10 mouse cellular contexts compared by ENCODE assay signal in genomic region chr7:141611711-141612370, GRCm38 (mm10). TPM values are rescaled to one million over a fixed set of nuclear protein-coding genes. Genes with fewer than 3 reads are reported as not detected.
DNase-seq lines count a peak whose midpoint lies in the region; ATAC-seq and TF ChIP-seq lines count a peak whose summit lies in the region.
"Had no signal": no experiment of that assay in that cellular context is flagged by ENCODE, and none has a peak within 500 bp of the region (broad histone marks: within the 10 kb centered on the region; RNA-seq: fewer than 3 reads in every experiment).

No protein-coding gene starts in this region.

- H3K27ac ChIP-seq in layer of hippocampus, adult 2 months, result peak overlapping the region; percentile 3; the same call in 1 of the 2 replicates
- no peak overlapping the region for H3K27ac ChIP-seq in forebrain, embryonic 14.5 days (ENCODE audit: low read depth, low read length)
- H3K27ac ChIP-seq: embryonic facial prominence, embryonic 12.5 days had no signal

- peaks cover 71% of the 10 kb centered on the region for H3K36me3 ChIP-seq in forebrain, embryonic 14.5 days (ENCODE audit: control insufficient read depth, insufficient read depth, low read length)

- H3K4me3 ChIP-seq in layer of hippocampus, adult 2 months, result no peak overlapping the region
- H3K4me3 ChIP-seq in forebrain, embryonic 14.5 days (ENCODE audit: low read depth, low read length), result no peak overlapping the region
- H3K4me3 ChIP-seq: embryonic facial prominence, embryonic 12.5 days had no signal

- no peak for ATAC-seq in forebrain, embryonic 14.5 days

- 85% methylated on average over 8 of the region's 8 CpGs for WGBS in forebrain, embryonic 14.5 days

- H3K9ac ChIP-seq in forebrain, embryonic 14.5 days (ENCODE audit: low read length), result no peak overlapping the region
- H3K9ac ChIP-seq: embryonic facial prominence, embryonic 12.5 days had no signal

- H3K27me3 ChIP-seq in forebrain, embryonic 14.5 days (replicated peaks; ENCODE audit: control insufficient read depth, insufficient read depth, low read length), result no peaks in the 10 kb centered on the region
- H3K27me3 ChIP-seq: embryonic facial prominence, embryonic 12.5 days had no signal

- intact Hi-C loops in heart, postnatal 36 days (cut with DNase I), result loop anchor here (2.0 kb wide), 1 partner anchor 49 kb away; the partner anchor contains the start of gene Ap2a2

- TF ChIP-seq CTCF in layer of hippocampus, adult 2 months (conservative IDR thresholded peaks at IDR 0.05), result no peak

- no peak overlapping the region for H3K4me2 ChIP-seq in forebrain, embryonic 14.5 days (ENCODE audit: low read length)
- H3K4me2 ChIP-seq: embryonic facial prominence, embryonic 12.5 days had no signal

- H3K4me1 ChIP-seq in forebrain, embryonic 14.5 days (ENCODE audit: control insufficient read depth, insufficient read depth, low read length), result no peaks in the 10 kb centered on the region
- H3K4me1 ChIP-seq: embryonic facial prominence, embryonic 12.5 days had no signal

- no peak for DNase-seq in layer of hippocampus, adult 2 months (ENCODE audit: low spot score in 2 of 2)
- no peak for DNase-seq in layer of hippocampus, adult 8-10 months (ENCODE audit: low spot score in 2 of 2)
- peak; percentile 28 for DNase-seq in cerebellum, adult 8-10 months
- peak; percentile 42 to 60 for DNase-seq in heart, postnatal 36 days
- DNase-seq in lung, postnatal 14 days, result peak; percentile 73
- DNase-seq in forebrain, embryonic 14.5 days (ENCODE audit: low spot score), result no peak
- no peak for DNase-seq in right cerebral cortex, postnatal 36 days (ENCODE audit: low spot score in 2 of 2)
- no peak for DNase-seq in c-Kit-positive CD71-positive TER-119-positive erythroid progenitor cells, embryonic 14.5 days (ENCODE audit: low spot score)

- no peaks in the 10 kb centered on the region for H3K9me3 ChIP-seq in forebrain, embryonic 14.5 days (replicated peaks; ENCODE audit: control insufficient read depth, low read length)
- H3K9me3 ChIP-seq: embryonic facial prominence, embryonic 12.5 days had no signal

RNA-seq across cellular contexts. Expression of gene Muc6, which starts 43.3 kb away (rescaled TPM):
- not detected for total RNA-seq in layer of hippocampus, adult 2 months (2021)
- total RNA-seq in layer of hippocampus, adult 8-10 months (2022), result not detected
- total RNA-seq in heart, postnatal 36 days (2021), result not detected
- polyA plus RNA-seq in forebrain, embryonic 14.5 days (2014; fragmentation: Nextera tagmentation; extraction: Ambion mirVana), result 0.09 and 0.16 TPM in 2 replicates
- total RNA-seq: left cerebral cortex, postnatal 10 days had no signal

RNA-seq across cellular contexts. Expression of gene Ap2a2, which starts 49.9 kb away (rescaled TPM):
- total RNA-seq in layer of hippocampus, adult 2 months (2021), result 100 to 1,000 TPM; 226 to 243 TPM
- total RNA-seq in layer of hippocampus, adult 8-10 months (2022), result 100 to 1,000 TPM; 217 to 253 (median 230) TPM
- total RNA-seq in heart, postnatal 36 days (2021), result 10 to 100 TPM; 54.9 to 57.6 TPM
- 72.4 and 83.6 TPM in 2 replicates for polyA plus RNA-seq in forebrain, embryonic 14.5 days (2014; fragmentation: Nextera tagmentation; extraction: Ambion mirVana)

Comparison
In these comparisons a context has a peak if more than half of its experiments do, and no peak if none do; other contexts are left out.
1. DNase-seq: peak in cerebellum, adult 8-10 months (single experiment), heart, postnatal 36 days (2 of 2) and lung, postnatal 14 days (single experiment); none in layer of hippocampus, adult 2 months (0 of 2), layer of hippocampus, adult 8-10 months (0 of 2), forebrain, embryonic 14.5 days (single experiment), right cerebral cortex, postnatal 36 days (0 of 2) and c-Kit-positive CD71-positive TER-119-positive erythroid progenitor cells, embryonic 14.5 days (single experiment).